Mouse (Mus musculus): Measurements from ENCODE around the gene Nsmce3.

Gene Nsmce3

DNA sequence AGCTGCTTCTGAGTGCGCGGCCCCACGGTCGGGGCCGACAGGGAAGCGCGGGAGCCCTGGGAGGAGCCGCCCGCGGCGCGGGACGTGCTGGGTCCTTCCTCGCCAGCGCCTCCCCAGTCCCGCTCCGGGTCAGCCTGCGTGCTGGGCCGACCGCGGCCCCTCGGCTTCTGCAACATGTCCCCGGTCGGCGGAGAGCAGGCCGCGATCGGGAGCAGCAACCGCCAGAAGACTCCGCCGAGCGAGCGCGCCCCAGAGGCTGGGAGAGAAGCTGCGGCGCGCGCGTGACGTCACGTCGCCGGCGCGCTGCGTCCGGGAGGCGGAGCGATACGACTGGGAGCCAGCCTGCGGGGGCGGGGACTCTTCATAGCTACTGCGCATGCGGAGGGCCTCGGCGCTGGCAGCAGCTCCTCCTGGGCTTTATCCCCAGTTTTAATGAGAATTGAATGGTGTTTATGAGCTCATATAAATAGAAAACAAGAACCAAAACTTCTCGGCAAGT, at the start of gene Nsmce3:
Gene Nsmce3 (minus strand): TSS at position 255 of the 499 bp plus-strand sequence.
- DNase-seq, result peak; percentile 96

DNA sequence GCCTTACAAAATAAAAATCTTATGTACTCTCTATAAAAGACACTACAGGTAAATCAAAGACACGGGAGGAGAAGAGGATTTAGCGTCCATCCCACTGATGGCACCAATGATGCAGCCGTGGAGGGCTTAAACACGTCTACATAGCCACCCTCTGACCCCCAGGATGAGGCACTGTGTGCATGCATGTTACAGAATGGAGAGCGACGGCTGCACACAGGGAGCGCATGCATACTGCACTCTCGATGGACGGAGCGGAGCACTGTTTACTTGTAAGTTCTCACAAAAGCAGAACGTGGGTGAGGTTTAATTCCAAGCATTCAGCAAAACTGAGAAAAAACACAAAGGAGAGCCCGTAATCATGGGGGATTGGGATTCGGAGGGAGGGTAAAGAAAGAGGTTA, 48.4 kb upstream of the Nsmce3 start:
- no peak for DNase-seq

DNA sequence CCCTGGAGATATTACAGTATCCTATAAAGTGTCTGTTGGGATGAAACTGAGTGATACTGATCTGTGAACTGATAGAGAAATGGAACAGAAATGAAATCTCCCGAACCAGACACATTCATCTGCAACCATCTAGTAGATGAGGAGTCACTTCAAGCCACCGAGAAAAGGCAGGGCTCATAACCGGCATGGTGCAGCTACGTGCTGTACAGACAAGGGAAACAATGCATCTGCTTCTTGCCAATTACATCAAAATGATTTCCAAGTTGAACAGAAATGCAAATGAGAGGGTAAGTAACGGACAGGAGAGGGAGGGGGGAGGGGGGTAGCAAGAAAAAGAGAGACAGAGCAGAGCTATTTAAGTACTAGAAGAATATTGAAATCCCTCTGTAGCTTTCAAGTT, 47.9 kb upstream of the Nsmce3 start:
- no peak for DNase-seq

DNA sequence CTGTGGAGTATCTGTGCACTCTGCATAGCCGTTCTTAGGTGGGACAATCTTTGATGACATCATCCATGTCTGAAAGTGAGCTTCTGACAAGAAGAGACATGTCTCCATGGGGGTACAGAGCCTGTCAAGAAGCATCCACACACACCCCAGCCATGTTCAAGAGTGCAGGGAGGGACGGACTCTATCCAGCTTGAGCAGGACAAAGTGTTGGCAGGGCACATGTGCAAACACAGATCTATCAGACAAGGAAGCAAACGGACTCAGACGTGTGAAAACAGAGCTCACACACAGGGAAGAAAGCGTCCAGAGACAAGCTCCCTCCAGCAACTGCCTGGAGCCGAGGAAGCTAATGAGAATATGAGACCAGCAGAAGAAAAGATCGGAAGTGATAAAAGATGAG, 43.9 kb upstream of the Nsmce3 start:
- no peak for DNase-seq

DNA sequence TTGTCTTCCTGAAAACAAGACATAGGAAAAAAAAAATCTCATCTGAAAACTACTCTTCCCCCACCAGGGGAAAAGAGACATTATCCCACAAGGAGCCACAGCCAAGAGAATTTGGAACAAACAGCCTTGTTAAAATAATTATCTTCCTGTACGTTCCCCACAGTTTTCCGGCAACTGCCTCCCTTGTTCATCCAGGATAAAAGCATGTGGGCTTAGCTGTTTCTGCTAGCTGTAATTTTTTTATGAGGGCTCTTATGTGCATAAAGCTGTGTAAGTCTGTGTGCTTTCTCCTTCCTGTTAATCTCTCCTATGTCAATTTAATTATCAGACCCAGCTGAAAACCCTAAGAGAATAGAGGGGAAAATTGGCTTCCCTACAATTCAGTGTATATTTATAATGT, 42.3 kb upstream of the Nsmce3 start:
- no peak for DNase-seq

DNA sequence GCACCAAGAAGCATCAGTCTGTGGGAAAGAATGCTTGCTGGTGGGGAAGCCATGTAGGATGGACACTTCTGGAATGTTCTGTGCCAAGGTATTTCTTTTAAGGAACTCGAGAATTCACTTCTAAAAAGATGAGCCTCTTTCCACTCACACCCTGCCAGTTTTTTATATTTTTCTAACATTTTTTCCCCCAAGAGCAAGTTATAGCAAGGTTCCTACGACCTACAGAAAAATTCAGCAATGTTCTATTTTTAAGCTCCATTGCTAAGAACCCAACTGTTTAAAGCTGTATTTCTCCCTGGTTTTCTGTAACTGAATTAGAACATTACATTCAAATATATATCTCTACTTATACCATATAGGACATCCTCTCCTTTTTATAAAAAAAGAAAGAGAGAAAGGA, 39.1 kb upstream of the Nsmce3 start:
- DNase-seq, result no peak

DNA sequence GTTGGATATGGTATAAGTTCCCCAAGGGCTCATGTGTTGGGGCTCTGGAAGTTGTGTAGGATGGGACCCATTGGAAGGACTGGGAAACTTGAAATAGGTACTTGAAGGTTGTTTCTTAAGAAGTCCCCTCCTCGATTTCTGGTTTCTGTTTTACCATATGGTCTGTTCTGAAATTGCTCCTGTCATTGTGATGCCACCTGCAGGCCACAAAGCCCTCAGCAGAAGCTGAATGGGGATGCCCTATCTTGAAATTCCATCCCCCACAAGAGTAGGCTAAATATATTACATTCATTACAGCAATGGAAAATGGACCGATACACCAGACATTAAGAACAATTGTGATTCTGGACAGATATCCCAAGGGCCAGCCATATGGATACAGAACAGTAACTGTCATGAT, 37.4 kb upstream of the Nsmce3 start:
- DNase-seq, result no peak

DNA sequence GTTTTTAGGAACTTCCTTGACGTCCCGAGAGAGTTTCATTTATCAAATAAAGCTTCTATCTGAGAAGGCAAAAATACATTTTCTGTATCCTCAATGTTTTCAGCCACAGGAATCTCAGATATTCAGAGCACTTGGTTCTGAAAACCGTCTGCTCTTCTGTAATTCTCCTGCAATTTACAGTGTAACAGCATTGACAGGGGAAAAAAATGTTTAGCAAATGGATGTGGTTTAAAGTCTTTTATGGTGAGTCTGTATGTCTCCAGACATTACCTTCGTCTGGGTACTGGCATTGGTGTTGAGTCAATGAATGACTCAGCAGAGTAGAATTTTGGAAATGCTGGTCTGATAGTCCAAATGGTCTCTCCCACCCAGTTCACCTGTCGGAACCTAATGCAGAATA, 34.2 kb upstream of the Nsmce3 start:
- no peak for DNase-seq

DNA sequence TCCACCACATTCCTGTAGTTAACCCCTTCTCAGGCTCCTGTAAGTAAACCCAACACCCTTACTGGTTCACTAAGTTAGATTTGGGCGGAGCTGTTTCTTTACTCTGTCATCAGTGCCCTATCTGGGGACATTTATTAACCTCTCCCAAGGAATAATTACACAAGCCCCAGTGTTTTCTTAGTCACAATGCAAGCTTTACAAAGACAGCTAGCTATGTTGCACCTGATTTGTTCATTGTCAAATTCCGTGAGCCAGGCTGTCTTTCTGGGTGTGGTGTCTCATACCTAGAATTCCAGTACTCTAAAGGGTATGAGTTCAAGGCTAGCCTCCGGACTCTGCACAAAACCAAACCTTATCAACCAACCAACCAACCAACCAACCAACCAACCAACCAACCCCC, 32.7 kb upstream of the Nsmce3 start:
- DNase-seq, result no peak

DNA sequence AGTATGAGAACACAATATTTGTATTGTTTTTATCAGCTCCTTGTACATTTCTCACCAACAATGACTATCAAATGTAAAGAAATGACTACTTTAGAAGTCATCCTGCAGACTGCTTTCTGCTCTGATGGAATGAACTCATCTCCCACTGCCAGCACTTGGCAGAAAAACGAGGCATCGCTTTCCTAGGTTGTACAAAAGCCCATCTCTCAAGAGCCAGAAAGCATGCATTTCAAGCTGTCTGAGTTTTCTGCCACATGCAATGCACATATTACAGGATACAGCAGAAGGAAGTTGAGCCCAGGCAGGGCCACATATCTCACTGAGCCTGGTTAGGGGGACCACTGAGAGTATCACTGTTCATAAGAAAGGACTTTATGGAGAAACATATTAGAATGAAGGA, 27.5 kb upstream of the Nsmce3 start:
- no peak for DNase-seq

DNA sequence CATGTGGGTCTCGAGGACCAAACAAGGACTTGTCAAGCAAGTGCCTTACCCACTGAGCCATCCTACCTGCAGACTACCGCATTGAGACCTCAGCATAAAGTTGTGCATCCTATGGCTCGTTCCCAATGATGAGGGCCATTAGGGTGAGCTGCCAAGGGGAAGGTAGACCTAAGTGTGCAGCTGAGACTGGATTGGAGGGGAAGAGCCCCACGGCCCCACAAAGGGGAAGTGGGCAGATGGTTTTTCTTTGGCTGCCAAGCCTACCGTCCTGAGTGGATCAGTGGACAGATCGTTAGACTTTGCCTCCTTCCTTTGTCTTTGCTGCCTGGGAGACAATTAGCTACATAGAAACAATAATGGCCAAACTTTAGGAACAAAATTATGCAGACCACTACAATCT, 23.8 kb upstream of the Nsmce3 start:
- no peak for DNase-seq

DNA sequence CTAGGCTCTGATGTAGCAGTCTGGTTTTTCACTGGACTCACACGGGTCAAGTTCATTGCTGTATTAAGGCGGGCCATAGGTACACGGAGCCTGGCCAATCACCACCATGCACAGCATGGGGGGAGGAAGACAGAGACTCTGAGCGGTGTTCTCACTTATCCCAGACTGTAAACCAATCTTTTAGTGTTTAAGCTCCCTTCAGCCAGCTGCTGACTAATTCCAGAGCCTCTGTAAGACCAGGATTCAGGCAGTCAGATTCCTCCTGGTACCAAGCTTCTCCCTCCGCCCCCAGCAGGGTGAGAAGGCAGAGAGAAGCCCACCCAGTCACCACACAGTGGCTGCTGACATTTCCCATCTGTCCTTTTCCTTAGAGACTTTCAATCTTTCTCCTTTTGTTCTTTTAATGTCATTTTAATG, 22.9 kb upstream of the Nsmce3 start:
- no peak for DNase-seq

DNA sequence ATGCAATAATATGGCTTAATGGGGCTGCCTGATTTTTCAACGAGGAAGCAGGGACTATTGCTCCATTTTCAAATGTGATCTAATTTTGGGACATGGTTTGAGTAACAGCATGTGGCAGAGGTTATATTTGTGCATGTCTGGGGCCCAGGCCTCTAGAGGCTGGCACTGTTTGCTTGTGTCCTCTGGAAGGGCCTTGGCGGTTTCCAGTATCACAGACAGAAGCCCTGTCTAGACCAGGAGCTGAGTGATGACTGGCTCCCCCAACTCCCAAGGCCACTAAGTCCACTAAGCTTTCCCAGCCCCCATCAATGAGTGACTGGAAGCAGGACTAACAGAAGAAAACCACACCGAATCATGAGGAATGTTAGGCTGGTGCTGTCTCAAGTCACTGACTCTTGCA, 18.3 kb upstream of the Nsmce3 start:
- no peak for DNase-seq

DNA sequence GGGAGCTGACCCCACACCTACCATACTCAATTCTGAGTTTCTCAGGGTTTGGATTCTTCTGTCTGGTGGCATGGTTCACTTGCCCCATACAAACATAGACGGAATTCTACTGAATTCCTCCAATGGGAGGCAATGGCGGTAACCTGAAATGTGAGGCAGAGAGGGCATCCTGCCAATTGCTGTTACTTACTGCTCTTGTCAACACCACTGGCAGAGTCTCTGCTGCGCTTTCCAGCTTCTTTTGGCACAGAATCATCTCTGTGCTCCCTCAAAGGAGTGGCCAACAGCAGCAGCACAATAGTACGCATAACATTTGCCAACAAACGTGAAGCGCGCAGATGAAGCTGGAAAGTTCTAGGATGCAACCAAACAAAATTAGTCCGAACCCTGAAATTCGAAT, 17.1 kb upstream of the Nsmce3 start:
- peak; percentile 6 for DNase-seq

DNA sequence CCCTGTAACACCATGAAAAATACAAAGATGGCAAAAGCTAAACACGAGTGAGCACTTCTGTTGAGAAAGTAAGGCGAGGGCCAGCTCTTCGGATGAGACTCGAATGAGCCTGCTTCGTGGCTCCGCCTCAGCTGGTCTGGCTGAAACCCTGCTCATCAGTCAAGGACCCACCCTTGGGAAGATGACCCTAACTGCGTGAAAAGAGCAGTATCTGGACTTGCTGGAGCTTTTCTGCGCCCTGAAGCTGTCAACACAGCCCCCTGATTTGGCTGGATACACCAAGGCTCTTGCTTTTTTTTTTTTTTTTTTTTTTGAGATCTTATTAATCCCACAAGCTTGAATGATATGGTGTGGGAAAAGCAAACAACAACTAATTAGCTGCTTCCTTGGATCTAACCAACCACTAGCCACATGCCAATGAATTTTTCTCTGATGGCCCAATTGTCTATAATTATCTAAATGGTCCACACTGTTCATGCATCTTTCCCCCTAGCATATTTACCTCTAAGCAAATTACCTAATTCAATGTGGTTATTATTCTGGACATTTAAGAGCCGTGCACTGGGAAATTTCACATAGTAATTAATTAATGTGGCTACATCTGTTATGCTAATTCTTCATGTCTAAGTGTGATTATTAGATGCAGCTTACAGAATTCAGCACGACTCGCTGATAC, 11.5 kb upstream of the Nsmce3 start:
- no peak for DNase-seq

DNA sequence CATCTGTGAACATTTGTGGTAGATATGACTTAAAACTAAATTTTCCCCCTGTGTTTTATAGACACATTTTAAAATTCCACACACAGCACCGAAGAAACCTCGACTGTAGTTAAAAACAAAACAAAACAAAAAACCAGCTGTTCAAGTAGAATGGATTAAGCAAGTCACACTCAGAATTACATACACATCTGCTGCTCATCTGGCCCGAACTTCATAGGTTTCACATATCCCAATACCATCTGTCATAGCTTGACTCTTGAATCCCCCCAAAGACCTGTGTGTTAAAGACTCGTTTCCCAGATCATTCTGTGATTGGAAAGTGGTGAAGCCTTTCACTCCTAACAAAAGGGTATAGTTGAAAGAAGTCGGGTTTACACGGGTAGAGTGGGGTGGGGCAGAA, 9.4 kb upstream of the Nsmce3 start:
- no peak for DNase-seq

DNA sequence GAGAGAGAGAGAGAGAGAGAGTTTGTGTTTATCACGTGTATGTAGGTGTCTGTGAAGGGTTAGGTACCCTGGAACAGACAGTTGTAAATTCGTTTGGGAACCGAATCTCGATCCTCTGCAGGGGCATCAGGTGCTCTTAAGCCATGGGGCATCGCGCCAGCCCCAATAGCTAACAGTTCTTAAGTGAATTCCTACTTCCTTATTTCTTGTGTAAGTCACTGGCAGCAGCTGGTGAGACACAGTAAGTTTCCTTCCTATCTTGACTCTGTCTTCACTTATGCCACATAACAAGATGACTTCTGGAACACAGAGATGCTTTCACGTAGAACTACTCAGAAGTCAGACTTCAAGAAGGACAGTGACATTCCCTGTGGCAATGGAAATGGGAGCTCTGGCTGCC, 8.6 kb upstream of the Nsmce3 start:
- DNase-seq, result no peak

DNA sequence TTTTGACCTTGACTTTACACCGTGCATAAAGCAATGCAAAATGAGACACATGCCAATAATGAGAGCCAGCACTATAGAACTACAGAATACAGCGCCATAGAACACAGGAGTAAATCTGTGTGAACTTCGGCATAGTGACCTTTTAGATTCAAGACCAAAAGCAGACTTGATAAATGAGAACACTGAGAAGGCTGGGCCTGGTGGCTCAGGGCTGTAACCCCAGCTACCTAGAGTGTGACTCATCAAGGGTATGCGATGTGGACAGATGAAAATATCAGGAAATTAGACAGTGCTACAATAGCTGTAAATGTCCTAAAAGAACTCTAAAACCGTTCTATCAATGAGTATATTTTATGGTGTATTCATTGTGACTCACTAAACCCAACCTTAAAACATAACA, 7.6 kb upstream of the Nsmce3 start:
- DNase-seq, result no peak

DNA sequence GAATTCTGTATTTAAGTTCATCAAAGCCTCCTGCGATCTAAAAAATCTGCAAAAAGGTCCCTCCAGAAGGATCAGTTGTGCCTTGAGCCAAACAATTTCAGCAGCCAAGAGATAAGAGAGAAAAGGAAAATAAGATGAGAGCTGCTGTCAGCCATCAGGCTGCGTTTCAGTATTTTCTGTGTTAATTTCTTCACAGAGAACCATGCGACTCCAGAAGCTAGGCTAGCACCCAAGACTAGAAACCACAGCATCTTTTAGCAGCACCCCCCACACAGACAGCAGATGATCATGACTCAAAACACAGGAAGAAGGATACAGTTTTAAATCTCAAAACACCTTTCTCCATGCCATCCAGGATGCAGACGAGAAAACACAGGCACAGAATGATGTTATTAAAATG, 2.1 kb upstream of the Nsmce3 start:
- DNase-seq, result no peak

DNA sequence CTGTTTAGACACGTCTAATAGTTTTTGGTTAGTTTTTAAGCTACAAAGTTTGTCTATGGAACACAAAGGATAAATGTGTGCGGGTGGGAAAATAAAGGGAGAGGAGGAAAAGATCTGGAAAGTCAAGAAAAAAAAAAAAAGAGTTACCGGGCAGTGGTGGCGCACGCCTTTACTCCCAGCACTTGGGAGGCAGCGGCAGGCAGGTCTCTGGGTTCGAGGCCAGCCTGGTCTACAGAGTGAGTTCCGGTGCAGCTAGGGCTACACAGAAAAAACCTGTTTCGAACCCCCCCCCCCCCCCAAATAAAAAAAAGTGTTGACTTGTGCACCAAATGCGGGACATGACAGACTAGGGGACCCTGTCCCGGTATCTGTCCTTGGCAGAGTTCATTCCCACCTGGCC, 469 bp upstream of the Nsmce3 start:
- no peak for DNase-seq

DNA sequence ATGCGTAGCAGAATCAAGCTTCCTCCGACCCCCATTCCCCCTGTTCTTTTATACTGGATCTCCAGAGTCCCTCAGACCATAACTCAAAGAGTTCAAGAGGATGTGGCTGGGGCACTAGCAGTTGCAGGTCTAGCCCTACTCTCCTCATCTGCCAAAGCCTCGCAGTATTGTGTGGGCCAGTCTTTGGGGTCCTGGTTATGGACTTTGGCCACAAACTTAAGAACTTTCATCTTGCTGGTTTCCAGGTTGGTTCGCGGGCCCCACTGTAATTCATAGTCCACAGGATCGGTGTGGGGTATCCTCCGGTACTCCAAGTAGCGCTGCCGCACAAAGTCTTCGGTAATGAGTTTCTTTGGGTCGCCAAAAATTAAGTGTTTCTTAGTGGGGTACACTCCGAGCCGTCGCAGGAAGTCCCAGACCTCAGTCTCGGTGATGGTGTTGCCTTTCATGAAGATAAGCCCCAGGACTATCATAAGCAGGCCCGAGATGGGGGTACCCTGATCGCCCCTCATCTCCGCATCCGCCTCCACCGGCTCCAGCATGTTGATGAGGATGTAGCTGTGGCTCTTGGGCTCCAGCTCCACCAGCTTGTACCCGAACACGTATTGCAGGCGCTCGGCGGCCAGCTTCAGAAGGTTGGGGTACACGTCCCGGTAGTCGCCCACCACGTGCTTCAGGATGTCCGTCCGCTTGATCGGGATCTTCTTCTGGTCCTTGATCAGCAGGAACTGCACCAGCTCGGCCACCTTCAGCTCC, 632 bp downstream of the Nsmce3 start:
- DNase-seq, result no peak

DNA sequence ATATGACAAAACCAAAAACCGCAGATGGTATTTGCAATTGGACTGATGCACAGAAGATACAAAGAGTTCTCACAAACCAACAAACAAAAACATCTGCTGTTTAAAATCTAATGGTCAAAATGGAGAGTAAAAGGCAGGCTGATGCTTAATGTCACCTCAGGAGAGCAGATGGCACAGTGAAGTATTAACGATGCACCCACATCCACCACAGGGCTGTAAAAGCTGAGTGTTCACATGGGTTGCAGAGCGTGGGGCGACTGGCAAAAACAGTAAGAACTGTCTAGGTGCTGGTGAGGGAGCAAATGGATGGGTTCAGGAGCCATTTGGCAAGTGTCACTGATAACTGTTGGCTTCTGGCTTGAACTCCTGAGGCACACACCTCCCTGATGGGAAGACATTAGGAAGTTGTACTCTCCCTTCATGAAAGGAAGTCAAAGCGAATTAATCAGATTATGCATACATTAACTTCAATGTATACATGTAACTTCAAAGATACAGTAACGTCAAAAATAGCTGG, 3.2 kb downstream of the Nsmce3 start:
- no peak for DNase-seq

DNA sequence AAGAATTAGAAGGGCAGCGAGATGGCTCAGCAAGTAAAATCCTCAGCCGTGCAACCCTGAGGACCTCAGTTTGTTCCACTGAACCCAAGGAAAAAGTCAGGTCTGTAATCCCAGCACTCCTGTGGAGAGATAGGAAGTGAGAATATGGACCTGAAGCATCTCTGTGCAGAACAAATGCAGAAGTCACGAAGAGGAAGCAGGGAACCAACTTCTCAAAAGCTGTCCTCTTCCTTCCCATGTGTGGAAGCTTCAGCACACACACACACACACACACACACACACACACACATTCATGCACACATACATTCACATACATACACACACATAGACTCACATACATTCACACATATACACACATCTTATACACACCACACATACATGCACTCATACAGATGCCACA, 9.3 kb downstream of the Nsmce3 start:
- no peak for DNase-seq

DNA sequence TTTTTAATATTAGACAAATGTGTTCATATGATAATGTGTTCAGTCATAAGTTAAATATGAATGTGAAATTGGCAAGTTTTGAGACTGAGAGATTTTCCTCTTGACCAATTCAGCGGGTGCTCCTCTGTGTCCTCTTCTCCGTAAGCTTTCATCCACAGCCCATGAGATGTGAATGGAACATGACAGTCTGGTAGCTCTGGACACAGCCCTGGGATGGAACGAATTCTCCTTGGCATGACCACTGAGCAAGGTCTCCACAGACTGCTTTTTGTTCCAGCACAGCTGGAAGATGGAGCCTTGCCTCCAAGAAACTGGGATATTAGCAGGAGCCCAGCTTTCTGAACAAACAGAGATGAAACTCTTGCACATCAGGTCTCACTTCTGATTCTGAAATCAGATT, 9.8 kb downstream of the Nsmce3 start:
- DNase-seq, result no peak

All from kidney, adult 9 months (tissue).